Mouse (Mus musculus) liver, adult 2 months (tissue): ENCODE measurements around the gene Rgs13.

ENCODE experiments used
- CTCF ChIP-seq: fragments of 200-500 bp; IDR thresholded peaks from 2 replicates; pipeline ENCODE4 v1.5.1; 2011; ENCODE audit warnings: low read depth, low read length, control low read depth
- POLR2A ChIP-seq: fragments of 200-500 bp; IDR thresholded peaks from 2 replicates; pipeline ENCODE4 v1.6.1; 2011; ENCODE audit warnings: low read length, control low read depth; ENCODE audit not compliant: insufficient read depth; ENCODE audit errors: extremely low read depth

DNA sequence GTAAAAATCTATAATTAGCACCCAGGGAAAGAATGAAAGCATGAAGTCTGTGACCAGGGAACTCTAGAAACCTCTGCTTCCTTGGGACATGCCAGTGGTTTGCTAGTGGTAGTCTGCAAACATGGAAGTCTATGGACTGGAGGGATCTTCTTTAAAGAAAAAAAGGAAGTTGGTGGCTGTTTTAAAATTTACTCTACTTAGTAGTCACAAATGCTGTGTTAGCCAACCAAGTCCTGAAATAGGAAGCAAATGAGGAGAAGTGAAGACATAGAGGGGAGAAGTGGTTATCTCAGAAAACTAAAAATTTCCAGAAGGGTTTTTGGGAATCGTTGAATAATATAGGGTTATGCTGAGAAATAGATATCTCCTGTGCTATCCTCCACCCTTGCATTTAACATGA is 37.3 kb downstream of the Rgs13 start:
- no peak for TF ChIP-seq POLR2A
- no peak for TF ChIP-seq CTCF
